Mouse (Mus musculus) heart, postnatal 36 days (tissue): Measurements from ENCODE around the gene Cdc73. TPM values are rescaled to one million over a fixed set of nuclear protein-coding genes. Genes with fewer than 3 reads are reported as not detected.
"Not testable (repeated sequence)": the region's sequence is repeated elsewhere in the genome, so short reads cannot be mapped to it uniquely, and the experiment has no call there.

Source experiments
- DNase-seq, 2 experiments: peaks; one replicate each; pipeline ENCODE4 v3.0.0; 2021 to 2022
- intact Hi-C: fragments of 180-260 bp; cut with DNase I; formaldehyde crosslinking; loops from one replicate; pipeline ENCODE4 v1.15.1; 2025
- total RNA-seq, 2 experiments: library from RNA; stranded (reverse); gene quantifications; 2 replicates each; pipeline ENCODE4 v1.2.3; 2021

Cdc73 gene
- total RNA-seq, result 10 to 100 TPM; 52.5 to 56.5 TPM

DNA sequence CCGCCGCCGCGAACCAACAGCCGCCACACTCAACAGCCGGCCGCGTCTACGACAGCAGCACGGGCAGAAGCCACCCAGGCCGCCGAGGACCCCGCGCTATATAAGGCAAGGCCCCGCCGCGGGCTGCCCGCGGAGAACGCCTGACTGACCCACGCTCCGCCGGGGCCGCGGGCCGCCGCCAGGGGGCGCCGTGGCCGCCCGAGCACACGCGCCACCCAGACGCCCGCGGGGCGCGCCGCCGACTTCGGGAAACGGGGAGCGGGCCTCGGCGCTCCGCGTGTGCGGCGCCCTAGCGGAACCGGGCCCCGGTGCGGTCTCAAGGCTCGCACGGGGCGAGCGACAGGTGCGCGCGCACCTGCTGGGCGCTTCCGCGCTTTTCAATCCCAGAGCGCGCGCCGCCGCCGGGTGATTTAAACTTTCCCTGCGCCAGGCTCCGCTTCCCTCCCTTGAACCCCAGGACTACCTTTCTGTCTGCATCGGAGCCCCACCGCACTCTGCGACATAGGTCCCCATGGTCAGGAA, at the start of gene Cdc73:
Gene Cdc73, minus strand, starts transcription at position 153 of the 522 bp plus-strand sequence.
- DNase-seq, result peak; percentile 92 to 93
- intact Hi-C loops, result loop anchor here (1.0 to 5.0 kb wide), 3 partner anchors 36 to 299 kb away; partner anchors contain the start of genes Rgs2, Trove2 and Uchl5

DNA sequence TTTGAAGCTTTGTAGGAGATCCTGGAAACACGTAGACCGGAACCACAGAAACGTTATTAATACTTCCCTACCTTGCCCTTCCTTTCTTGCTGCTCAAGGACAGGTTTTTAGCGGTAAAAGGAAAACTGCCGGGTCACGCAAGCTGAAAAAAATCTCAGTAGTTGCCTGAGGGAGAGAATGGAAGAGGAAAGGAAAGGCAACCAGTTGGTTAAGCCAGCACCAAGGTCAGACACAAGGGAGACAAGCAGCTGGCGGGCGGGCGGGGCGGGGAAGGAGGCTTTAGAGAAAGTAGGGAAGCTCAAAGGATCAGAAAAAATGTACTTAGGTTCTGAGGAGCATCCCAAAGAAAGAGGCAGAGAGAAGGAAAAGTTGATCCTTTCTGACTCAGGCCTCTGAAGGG, 43.2 kb upstream of the Cdc73 start:
- no peak for DNase-seq
- intact Hi-C loops, result no loop called here

DNA sequence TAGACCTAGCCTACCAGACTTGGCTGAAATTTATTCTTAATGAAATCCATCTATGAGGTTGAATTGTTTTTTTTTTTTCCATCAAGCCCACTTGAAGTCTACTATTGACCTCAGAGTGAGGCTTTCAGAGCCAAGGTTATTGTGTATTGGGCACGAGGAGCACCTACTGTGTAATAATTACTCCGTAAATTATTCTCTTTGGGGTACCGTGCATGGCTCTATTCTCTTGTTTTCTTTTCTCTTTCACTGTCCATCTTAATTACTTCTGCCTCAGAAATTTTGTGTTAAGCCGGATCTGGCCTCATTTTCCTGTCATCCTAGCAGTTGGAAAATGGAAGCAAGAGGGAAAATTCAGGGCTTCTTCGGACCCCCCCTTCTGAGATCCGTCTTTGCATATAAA, 39.5 kb upstream of the Cdc73 start:
- intact Hi-C loops, result no loop called here
- DNase-seq, result no peak

DNA sequence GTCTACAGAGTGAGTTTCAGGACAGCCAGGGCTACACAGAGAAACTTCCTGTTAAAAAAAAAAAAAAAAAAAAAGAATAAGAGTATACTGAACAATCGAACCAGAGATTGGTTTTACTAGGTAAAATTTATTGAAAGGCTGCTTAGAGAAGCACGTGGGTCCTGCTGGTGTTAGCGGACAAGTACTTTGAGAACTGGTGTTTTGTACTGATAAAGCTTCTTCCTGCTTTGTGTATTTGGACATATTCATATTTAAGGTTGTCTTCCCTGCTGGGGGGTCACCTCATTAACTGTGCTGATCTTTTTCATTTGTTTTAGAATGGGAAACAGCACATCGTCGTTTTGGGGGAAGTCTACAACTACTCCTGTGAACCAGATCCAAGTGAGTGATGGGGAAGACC, 38.6 kb upstream of the Cdc73 start:
- no peak for DNase-seq
- intact Hi-C loops, result no loop called here

DNA sequence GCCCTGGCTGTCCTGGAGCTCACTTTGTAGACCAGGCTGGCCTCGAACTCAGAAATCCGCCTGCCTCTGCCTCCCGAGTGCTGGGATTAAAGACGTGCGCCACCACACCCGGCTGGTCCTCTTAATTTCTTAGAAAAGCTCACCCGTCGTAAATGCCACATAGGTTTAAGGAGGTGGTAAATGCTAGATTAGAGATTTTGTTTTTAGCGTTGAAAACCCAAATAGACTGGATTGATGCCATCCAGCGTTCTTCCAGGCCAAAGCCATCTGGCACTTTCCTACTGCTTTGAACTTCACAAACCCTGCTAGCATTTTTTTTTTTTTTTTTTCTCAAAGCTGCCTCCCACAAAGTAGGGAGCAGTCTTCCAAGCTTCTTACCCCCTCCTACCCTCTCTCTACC, 37.9 kb upstream of the Cdc73 start:
- intact Hi-C loops, result no loop called here
- DNase-seq, result no peak

DNA sequence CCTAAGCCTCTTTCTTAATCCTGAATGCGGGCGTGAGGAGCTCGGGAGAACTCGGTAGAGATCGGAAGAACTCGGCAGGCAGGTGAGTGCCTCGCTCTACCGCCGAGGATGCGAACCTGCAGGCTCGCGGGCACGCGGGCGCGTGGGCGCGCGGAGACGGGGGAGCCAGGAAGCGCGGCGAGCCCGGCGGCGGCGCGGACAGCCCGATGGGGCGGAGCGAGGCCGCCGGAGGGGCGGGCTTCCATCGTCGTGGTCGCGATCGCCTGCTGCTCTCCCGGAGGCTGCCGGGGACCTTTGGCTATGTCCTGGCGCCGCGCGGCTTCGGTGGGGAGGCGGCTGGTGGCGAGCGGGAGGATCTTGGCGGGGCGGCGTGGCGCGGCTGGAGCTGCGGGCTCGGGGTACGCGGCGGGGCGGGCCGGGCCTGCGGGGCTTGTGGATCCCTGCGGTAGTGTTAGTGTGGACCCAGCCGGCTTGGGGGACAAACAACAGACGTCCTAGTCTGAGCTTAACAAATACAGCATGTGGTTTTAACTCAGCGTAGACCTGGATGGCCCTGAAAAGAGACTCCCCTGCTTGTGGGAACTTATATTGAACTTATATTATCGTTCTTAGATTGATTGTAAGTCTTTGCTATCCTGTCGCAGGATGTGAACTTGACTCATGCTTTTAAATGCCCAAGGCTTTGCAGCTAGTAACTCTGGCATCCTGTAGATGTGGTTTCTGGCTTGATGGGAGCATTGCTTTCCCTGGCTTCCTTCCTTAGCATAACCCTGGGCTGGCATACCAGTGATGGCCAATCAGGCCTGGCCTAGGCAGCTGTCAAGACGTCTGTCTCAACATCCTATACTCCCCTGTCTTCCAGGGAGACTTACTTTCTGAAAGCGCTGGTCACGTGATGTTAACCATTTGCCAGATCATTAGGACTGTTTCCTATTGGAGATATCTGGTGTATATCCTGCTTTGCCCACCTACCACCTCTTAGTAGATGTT, 37.0 kb upstream of the Cdc73 start:
- intact Hi-C loops, result loop anchor here (1.0 to 2.0 kb wide), 2 partner anchors 36 to 37 kb away; partner anchors contain the start of genes Trove2 and Uchl5
- peak; percentile 86 for DNase-seq

DNA sequence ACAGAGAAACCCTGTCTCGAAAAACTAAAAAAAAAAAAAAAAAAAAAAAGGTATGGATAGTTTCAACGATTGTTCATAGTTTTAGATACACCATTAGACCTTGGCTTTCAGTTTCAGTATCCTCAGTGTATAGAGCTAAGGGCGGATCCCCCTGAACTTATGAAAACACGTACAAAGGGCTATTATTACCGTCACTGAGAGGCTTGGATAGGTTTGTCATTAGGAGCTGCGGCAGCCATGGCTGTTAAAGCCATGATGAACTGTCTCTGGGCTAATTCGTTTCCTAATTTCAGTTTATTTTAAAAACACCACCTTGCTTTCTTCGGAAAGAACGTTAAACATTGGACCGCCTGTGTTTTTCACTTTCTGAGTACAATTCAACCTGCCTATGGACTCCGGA, 36.1 kb upstream of the Cdc73 start:
- intact Hi-C loops, result loop anchor here (1.0 to 2.0 kb wide), 2 partner anchors 36 to 38 kb away; partner anchors contain the start of genes Trove2 and Uchl5
- no peak for DNase-seq

DNA sequence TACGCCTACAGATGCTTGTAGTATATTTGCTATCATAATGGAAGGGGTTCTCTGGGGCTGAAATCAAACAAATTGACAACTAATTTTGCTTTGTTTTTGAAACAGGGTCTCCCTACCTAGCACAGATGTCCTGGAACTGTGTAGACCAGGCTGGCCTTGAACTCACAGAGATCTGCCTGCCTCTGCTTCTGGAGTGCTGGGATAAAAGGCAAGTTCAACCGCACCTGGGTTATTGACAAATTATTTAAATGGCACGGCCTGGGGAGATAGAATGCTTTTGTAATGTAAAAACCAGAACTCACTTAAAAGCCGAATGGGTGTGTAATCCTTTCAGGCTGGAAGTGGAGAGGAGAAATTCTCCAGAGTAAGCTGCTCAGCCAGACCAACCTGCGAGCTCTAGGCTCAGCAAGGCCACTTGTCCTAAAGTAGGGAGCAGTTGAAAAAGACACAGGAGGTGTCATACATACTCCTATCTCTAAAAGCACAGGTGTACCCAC, 31.3 kb upstream of the Cdc73 start:
- no peak for DNase-seq
- intact Hi-C loops, result no loop called here

DNA sequence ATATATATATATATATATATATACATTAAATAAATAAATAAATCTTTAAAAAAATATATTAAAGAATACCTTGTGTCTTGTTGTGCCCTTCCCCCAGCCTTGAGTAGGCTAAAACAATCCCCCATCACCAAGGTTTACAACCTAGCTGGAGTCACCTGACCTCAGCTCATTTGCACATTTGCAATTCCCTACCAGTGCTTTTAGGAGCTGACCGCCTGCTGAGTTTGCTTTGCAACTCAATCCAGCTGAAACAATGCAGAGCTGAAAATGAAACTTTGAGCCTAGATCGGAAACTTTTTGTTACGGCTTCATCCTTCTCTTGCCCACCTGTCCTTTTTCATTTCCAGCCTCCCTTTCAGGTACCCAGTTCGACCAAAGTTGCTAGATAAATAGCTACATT, 29.0 kb upstream of the Cdc73 start:
- intact Hi-C loops, result no loop called here

DNA sequence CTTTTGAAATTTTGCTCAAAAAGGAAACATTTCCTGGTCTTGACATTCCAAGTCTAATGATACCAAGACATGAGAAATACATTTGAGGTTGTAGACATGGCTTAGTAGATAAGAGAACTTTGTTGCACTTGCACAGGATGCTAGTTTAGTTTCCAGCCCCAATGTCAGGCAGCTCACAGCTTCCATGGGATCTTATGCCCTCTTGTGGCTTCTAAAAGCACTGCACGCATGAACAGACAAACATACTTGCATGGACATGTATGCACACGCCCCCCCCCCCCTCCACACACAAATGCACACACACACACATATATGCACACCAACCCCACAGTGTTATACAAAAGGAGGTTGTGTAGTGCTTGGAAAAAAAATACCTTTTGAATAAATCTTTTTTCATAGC, 28.2 kb upstream of the Cdc73 start:
- intact Hi-C loops, result no loop called here
- DNase-seq, result no peak

More for the DNA sequence above, 29.0 kb upstream of the Cdc73 start:
- no peak for DNase-seq

DNA sequence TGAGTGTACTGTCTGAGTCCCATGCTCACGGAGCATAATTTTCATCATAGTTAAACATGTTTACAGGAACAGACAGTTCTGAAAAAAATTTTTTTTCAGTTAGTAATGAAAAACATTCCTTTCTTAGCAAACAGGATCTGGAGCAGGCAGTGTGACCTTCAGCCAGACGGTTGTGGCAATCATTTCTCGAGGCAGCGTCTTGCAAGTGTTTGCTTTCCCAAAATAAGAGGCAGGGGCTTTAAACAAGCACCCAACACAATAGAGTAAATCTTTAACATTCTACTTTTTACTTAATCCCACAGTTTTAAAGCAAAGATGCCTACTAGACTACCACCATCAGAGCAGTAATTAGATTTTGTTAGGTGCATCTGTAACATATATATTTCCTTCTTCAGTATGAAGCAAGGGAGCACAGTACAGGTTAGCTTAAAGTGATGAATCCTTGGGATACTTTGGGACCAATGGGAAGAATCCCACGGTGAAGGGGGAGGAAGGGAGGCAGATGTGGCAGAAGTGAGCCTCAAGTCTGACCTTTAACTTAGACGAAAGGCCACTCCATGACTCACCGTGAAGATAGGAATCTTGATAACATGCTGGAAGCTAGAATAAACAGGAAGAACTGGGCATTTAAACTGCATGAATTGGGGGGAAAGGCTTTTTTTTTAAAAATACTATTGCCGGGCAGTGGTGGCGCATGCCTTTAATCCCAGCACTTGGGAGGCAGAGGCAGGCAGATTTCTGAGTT, 25.2 kb upstream of the Cdc73 start:
- no peak for DNase-seq
- intact Hi-C loops, result no loop called here

DNA sequence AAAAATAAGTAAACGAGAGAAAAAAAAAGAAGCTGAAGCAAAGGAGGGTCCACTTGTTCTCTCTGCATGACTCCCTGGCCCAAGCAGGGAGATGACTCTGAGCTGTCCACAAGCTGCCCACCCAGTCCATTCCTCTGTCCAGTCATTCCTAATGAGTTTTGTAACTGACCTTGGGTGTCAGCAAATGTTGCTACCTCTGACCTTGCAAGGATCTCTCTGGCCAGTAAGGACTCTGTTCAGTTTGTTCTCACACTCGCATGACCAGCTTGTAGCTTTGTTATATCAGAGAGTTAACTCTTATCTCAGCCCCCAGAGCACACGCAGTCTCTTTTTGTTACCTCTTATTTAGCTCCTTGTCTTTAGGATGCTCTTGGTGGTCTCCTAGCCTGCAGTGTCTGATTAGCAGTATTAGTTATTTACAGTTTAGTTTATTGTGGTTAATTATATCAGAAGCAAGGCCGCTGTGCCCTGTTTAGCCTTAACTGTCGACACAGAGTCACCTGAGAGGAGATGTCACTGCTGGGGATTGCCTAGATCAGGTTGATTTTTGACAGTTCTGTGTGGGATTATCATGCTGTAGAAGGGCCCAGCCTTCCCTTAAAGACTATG, 21.9 kb upstream of the Cdc73 start:
- DNase-seq, result no peak
- intact Hi-C loops, result no loop called here

DNA sequence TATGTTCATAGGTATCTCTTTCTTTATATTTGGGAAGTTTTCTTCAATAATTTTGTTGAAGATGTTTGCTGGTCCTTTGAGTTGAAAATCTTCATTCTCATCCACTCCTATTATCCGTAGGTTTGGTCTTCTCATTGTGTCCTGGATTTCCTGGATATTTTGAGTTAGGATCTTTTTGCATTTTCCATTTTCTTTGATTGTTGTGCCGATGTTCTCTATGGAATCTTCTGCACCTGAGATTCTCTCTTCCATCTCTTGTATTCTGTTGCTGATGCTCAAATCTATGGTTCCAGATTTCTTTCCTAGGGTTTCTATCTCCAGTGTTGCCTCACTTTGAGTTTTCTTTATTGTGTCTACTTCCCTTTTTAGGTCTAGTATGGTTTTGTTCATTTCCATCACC, 13.3 kb upstream of the Cdc73 start, which contains the start of gene Glrx2:
Gene Glrx2, plus strand, starts transcription at position 301 of the 400 bp plus-strand sequence.
- intact Hi-C loops, DNase-seq: not testable (repeated sequence)

DNA sequence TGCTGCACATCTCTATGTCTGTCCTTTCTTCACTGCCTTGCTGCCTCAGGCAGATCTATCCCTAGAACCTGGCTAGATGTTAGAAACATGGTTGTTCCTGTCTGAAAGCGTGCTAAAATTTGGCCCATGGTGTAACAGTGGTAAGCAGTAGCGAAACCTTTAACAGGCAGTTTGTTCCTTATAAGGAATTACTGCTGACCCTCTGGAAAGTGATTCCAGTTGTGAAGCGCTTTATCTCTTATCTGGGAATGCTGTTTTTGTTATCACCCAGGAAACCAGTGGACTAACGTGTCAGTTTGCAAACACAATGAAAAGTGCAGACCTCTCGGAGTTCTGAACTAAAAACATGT, 7.9 kb upstream of the Cdc73 start:
- intact Hi-C loops, result no loop called here
- DNase-seq, result no peak

DNA sequence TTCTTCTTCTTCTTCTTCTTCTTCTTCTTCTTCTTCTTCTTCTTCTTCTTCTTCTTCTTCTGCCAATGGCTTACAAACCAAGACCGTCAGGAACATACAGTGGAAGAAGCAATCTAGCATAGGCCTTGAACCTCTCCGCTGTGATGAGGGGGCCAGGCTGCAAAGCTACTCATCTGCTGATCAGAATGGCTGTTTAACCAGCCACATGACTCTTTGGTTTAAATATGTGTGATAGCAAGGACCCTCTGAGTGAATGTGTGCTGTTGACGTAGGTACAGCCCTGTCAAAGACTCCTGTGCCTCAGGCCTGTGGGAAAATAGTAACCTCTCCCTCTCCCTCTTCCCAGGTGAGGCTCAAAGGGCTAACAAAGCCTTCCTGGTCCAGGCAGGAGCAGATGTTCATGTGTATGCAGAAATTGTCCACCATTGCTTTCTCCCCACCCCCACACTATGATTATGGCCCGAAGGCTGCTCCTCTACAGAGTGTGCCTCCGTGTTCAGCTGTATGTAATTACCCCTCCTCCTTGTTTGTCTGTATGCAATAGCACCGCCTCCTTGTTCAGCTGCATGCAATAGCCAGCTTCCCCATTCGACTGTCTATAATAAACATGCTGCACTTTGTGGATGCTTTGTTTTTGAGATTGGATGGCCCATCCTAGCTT, 7.4 kb upstream of the Cdc73 start:
- intact Hi-C loops, result no loop called here
- DNase-seq, result no peak

DNA sequence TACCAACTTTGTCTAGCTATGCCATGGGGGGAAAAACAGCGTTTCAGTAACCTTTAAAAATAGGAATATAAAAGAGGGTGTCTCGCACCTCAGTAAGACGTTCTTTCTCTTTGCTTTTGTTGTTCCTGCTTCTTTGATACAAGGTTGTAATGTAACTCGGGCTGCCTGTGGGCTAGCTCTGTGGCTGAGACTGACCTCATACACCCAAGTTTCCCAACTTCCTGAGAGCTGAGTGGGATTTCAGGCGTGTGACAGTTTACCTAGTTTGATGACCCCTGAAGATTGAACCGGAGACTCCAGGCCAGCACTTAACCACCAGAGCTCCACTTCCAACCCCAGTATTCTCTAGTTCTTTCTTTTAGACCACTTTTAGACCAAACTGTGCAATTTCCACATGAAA, 5.7 kb upstream of the Cdc73 start:
- no peak for DNase-seq
- intact Hi-C loops, result no loop called here

DNA sequence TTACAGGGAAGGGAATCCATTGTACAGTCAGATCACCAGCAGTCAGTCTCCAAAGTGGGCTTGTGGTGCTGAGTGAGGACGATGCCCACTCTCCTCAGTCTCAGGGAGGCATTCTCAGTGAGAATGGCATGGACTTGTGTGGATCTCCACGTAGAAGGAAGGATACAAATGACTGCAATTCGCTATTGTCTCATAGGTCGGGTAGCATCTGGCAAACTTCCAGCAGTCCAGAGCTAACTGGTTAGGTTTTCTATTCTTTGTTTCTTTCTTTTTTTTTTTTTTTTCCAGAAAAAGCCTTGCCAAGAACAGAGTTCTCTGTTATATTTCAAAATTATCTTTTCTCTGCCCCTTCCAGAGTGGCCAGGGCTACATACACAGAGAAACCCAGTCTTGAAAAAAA, 4.3 kb upstream of the Cdc73 start:
- intact Hi-C loops, result no loop called here
- DNase-seq, result no peak

DNA sequence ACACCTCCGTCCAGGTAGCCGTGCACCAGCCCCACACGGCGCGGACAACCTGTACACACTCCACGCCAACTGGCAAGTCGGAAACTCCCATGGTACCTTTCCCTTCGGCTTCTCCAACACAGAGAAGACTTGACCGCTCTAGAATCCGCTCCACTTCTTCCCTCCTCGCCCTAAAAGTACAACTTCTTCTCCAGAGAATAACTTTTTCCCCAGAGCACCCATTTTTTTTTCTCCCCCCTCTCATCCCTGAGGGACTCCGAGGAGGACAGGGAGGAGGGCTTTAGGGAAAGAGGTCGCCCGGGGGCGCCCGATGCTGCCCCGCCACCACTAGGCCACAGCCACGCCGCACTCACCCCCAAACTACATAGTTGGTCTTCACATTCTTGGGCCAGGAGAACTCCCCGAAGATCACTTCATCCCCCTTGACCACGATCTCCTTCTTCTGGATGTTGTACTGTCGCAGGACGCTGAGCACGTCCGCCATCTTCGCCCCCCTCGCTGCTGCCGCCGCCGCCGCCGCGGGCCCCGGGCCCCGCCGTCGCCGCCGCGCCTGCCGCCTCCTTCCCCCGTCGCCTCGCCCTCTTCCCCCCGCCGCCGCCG, 452 bp downstream of the Cdc73 start:
- intact Hi-C loops, result loop anchor here (1.0 to 5.0 kb wide), 2 partner anchors 75 to 300 kb away; partner anchors contain the start of genes Rgs2, Trove2 and Uchl5
- DNase-seq, result no peak

DNA sequence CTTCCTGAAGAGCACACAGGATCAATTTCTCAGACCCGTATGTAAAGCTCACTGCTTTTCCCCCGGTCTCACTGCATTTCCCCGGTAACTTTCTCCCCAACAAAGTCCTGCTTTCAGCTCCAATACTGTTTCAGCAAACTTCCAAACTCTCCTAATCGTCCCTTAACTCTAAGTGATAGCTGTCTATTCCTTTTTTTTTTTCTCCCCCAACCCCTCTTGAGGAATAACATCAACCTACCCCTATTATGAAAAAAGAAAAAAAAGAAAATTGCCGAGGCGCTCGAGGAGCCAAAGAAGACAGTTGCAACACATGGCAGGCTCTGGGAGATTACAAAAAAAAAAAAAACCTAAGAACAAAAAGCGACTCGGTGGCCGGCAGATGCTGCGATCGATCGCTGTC, 957 bp downstream of the Cdc73 start:
- DNase-seq, result no peak
- intact Hi-C loops, result loop anchor here (1.0 to 5.0 kb wide), 2 partner anchors 76 to 301 kb away; partner anchors contain the start of genes Rgs2, Trove2 and Uchl5
